Mouse (Mus musculus): ENCODE measurements around the gene Sec11a. TPM values are rescaled to one million over a fixed set of nuclear protein-coding genes. Genes with fewer than 3 reads are reported as not detected.
A peak's percentile ranks its signal among the peaks of the same experiment; 100 is the strongest.

Gene Sec11a
- polyA plus RNA-seq, 1 experiment from 2014 or later, result 152 TPM

DNA sequence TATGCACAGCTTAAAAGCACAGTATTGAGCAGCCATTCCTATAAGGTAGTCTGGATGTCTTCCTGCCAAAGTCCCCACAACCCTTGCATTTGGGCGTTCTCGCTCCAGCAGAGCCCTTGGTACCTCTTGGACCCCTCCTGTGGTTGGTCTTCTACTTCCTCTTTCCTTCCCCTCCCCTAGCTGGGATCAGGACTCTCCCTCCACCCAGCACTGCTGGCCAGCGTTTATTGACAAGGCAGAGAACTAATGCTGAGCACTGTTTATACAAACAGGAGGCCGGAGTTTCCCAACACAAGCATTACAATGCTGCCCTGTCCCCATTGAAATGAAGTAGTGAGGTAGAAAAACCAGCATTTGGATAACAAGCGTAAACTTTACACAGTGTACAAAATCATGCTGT, 74.5 kb downstream of the Sec11a start:
- Histone ChIP-seq H3K36me3 (peaks cover 95% of the 10 kb centered on the region), H3K27me3 (replicated peaks) (0 out of 2 replicates have a peak, but pooled peaks cover 10% of the 10 kb centered on the region), H3K9ac (no peak overlapping the region), H3K4me1 (replicated peaks) (no peaks in the 10 kb centered on the region), H3K9me3 (replicated peaks) (no peaks in the 10 kb centered on the region), H3K27ac (ENCODE audit: poor library complexity, severe bottlenecking) (no peak overlapping the region), H3K4me2 (no peak overlapping the region), H3K4me3 (no peak overlapping the region)
- ATAC-seq (ENCODE audit: insufficient number of reproducible peaks, low FRiP score), result no peak
- 91% methylated on average over 5 of the region's 5 CpGs for WGBS

DNA sequence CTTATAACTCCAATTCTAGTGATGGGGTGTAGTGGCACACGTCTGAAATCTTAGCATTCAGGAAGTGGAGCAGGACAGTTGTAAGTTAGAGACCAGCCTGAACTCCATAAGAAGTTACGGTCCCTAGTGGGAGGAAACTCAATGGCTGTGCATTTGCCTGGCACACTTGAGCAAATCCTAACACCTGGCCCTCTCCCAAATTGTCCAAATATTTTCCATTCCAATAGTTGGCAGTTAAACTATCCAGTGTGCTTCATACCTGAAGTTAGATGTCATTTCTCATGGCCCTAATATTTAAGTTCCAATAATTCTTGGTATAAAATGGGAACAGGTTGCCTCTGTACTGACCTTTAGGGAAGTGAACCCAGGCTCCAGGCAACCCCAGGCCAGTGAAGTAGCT, 78.9 kb downstream of the Sec11a start:
- H3K4me2 ChIP-seq, result no peak overlapping the region

GRCm38 (mm10) chr7:80866514-80867147, 80.9 kb downstream of the Sec11a start:
- Histone ChIP-seq H3K36me3 (peaks cover 79% of the 10 kb centered on the region), H3K9me3 (replicated peaks) (no peaks in the 10 kb centered on the region), H3K27me3 (replicated peaks) (no peaks in the 10 kb centered on the region), H3K4me1 (replicated peaks) (peaks cover 46% of the 10 kb centered on the region), H3K27ac (ENCODE audit: poor library complexity, severe bottlenecking) (no peak overlapping the region; the same call in 1 of the 2 replicates), H3K9ac (no peak overlapping the region), H3K4me3 (no peak overlapping the region), H3K4me2 (no peak overlapping the region)
- WGBS, result 63% methylated on average over 7 of the region's 7 CpGs
- no peak for ATAC-seq (ENCODE audit: insufficient number of reproducible peaks, low FRiP score)

More for the DNA sequence above, 78.9 kb downstream of the Sec11a start:
- 78% methylated on average over 2 of the region's 2 CpGs for WGBS
- H3K27ac ChIP-seq (ENCODE audit: poor library complexity, severe bottlenecking), result no peak overlapping the region
- no peaks in the 10 kb centered on the region for H3K27me3 ChIP-seq (replicated peaks)
- no peak overlapping the region for H3K9ac ChIP-seq
- H3K4me1 ChIP-seq (replicated peaks), result peaks cover 28% of the 10 kb centered on the region
- H3K9me3 ChIP-seq (replicated peaks), result no peaks in the 10 kb centered on the region
- H3K36me3 ChIP-seq, result peaks cover 88% of the 10 kb centered on the region
- H3K4me3 ChIP-seq, result no peak overlapping the region
- no peak for ATAC-seq (ENCODE audit: insufficient number of reproducible peaks, low FRiP score)

DNA sequence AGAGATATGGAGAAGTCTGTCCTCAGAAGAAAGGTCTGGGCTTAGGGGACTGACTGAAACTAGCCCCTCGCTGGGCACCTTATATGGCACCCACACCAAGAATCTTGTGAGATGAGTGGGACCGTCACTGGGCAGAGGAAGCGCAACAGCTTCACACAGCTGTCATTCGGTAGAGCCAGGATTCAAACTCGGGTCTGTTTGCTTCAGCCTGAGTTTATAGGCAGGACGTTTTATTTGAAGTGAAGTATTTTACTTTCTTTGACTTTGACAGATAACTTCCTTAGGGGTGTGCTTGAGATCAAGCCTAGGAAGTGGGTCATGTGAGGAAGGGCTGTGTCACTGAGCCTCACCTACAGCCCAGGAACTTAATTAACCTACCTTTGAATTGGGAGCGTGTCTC, 82.1 kb downstream of the Sec11a start:
- Histone ChIP-seq H3K4me2 (0 out of 2 replicates have a peak overlapping the region, but pooled peaks have one; percentile 30), H3K27ac (ENCODE audit: poor library complexity, severe bottlenecking) (peak overlapping the region; percentile 50), H3K9me3 (replicated peaks) (no peaks in the 10 kb centered on the region), H3K27me3 (replicated peaks) (no peaks in the 10 kb centered on the region), H3K4me3 (no peak overlapping the region), H3K4me1 (replicated peaks) (peaks cover 48% of the 10 kb centered on the region), H3K9ac (no peak overlapping the region), H3K36me3 (peaks cover 69% of the 10 kb centered on the region)
- 84% methylated on average over 7 of the region's 7 CpGs for WGBS
- ATAC-seq (ENCODE audit: insufficient number of reproducible peaks, low FRiP score), result no peak

- Histone ChIP-seq H3K27ac (ENCODE audit: poor library complexity, severe bottlenecking) (peak overlapping the region; percentile 50), H3K4me1 (replicated peaks) (peaks cover 52% of the 10 kb centered on the region), H3K4me3 (no peak overlapping the region), H3K36me3 (peaks cover 62% of the 10 kb centered on the region), H3K27me3 (replicated peaks) (no peaks in the 10 kb centered on the region), H3K4me2 (peak overlapping the region; percentile 30; the same call in 1 of the 2 replicates), H3K9me3 (replicated peaks) (no peaks in the 10 kb centered on the region), H3K9ac (0 out of 2 replicates have a peak overlapping the region, but pooled peaks have one; percentile 4)
- WGBS, result 53% methylated on average over 8 of the region's 8 CpGs
- ATAC-seq (ENCODE audit: insufficient number of reproducible peaks, low FRiP score), result 0 out of 2 replicates have a peak, but pooled peaks have one; percentile 12
These were observed 82.7 kb downstream of the Sec11a start for GRCm38 (mm10) chr7:80864831-80865230.

DNA sequence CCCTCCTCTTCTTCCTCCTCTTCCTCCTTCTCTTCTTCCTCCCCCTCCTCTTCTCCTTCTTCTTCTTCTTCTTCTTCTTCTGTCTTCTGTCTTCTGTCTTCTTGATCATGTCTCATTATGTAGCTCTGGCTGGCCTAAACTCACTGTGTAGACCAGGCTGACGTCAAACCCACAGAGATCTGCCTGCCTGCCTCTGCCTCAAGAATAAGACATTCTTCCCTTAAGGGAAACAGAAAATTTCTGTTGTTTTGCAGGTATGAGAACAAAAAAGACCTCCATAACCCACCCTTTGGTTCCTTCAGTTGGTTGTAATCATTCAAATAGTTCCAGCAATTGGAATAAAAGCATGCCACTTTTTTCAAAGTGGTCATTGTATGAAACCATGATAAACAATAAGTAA, 83.4 kb downstream of the Sec11a start:
- H3K27ac ChIP-seq (ENCODE audit: poor library complexity, severe bottlenecking), result peak overlapping the region; percentile 55; the same call in 1 of the 2 replicates
- no peak for ATAC-seq (ENCODE audit: insufficient number of reproducible peaks, low FRiP score)
- WGBS, result 73% methylated on average over 1 of the region's 1 CpGs
- H3K27me3 ChIP-seq (replicated peaks), result no peaks in the 10 kb centered on the region
- no peaks in the 10 kb centered on the region for H3K9me3 ChIP-seq (replicated peaks)
- H3K4me3 ChIP-seq, result no peak overlapping the region
- peaks cover 52% of the 10 kb centered on the region for H3K4me1 ChIP-seq (replicated peaks)
- no peak overlapping the region for H3K4me2 ChIP-seq
- H3K36me3 ChIP-seq, result peaks cover 55% of the 10 kb centered on the region
- no peak overlapping the region for H3K9ac ChIP-seq

GRCm38 (mm10) chr7:80863520-80863919, 84.1 kb downstream of the Sec11a start:
- Histone ChIP-seq H3K36me3 (peaks cover 49% of the 10 kb centered on the region), H3K27me3 (replicated peaks) (no peaks in the 10 kb centered on the region), H3K4me3 (no peak overlapping the region), H3K4me1 (replicated peaks) (peaks cover 52% of the 10 kb centered on the region), H3K9ac (no peak overlapping the region), H3K27ac (ENCODE audit: poor library complexity, severe bottlenecking) (peak overlapping the region; percentile 55; the same call in 1 of the 2 replicates), H3K4me2 (0 out of 2 replicates have a peak overlapping the region, but pooled peaks have one; percentile 1), H3K9me3 (replicated peaks) (no peaks in the 10 kb centered on the region)
- ATAC-seq (ENCODE audit: insufficient number of reproducible peaks, low FRiP score), result no peak
- WGBS, result 83% methylated on average over 5 of the region's 5 CpGs

DNA sequence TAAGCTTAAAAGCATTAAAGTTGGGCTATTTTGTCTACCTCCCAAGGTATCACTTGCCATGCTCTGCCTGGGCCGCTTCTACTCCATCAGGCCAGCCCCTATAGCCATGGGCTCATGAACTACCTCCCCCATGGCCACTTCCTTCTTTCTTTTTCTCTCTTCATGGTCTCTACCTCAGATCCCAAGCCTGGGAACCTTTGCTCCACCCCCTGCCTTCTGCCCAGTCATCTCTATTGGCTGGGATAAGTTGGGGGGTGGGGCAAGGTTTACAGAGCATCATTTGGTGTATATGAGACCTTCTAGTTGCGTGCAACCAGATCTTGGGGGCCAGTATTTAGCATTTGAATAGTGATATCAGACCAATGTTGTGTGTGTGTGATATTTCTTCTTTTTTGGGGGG, 85.1 kb downstream of the Sec11a start:
- peaks cover 52% of the 10 kb centered on the region for H3K4me1 ChIP-seq (replicated peaks)
- no peak overlapping the region for H3K4me3 ChIP-seq
- H3K9ac ChIP-seq, result no peak overlapping the region
- no peaks in the 10 kb centered on the region for H3K27me3 ChIP-seq (replicated peaks)
- no peak overlapping the region for H3K4me2 ChIP-seq
- ATAC-seq (ENCODE audit: insufficient number of reproducible peaks, low FRiP score), result no peak
- no peak overlapping the region for H3K27ac ChIP-seq (ENCODE audit: poor library complexity, severe bottlenecking)
- peaks cover 39% of the 10 kb centered on the region for H3K36me3 ChIP-seq
- no peaks in the 10 kb centered on the region for H3K9me3 ChIP-seq (replicated peaks)
- 92% methylated on average over 2 of the region's 2 CpGs for WGBS

DNA sequence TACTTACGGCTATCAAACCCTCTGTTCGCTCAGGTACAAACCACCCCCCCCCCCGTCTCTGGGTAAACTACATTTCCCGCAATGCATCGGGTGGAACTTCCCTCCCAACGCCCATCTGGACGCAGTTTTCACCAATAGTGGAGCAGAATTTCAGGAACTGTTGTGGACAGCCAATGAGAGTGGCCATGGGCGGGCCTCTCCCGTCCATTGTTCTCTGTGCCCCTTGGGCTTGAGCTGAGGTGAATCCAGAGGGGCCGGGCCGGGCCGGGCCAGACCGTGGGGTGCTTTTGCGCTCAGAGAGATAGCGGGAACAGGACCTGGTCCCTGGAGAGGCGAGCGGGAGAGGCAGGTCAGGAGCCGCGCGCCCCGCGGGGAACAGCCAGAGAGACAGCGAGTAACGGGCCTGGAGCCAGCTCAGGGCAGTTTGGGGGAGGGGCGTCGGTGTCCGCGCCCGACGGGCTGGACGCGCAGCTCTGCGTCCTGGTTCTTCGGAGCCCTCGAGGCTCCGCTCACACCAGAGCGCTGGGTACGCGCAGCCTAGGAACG, 86.8 kb downstream of the Sec11a start, which contains the start of gene Zscan2:
Gene Zscan2, plus strand, starts transcription at position 192 of the 546 bp plus-strand sequence.
- H3K27ac ChIP-seq (ENCODE audit: poor library complexity, severe bottlenecking), result peak within 1 kb of the TSS; percentile 76
- 0% methylated on average over 39 of the region's 40 CpGs for WGBS
- H3K27me3 ChIP-seq (replicated peaks), result no peaks in the 10 kb centered on the region
- H3K4me2 ChIP-seq, result peak within 1 kb of the TSS; percentile 74
- H3K9me3 ChIP-seq (replicated peaks), result no peaks in the 10 kb centered on the region
- H3K4me1 ChIP-seq (replicated peaks), result peaks cover 42% of the 10 kb centered on the region
- H3K9ac ChIP-seq, result peak within 1 kb of the TSS; percentile 84
- peak; percentile 96 for ATAC-seq (ENCODE audit: insufficient number of reproducible peaks, low FRiP score)
- H3K36me3 ChIP-seq, result peaks cover 25% of the 10 kb centered on the region
- H3K4me3 ChIP-seq, result peak within 1 kb of the TSS; percentile 64

DNA sequence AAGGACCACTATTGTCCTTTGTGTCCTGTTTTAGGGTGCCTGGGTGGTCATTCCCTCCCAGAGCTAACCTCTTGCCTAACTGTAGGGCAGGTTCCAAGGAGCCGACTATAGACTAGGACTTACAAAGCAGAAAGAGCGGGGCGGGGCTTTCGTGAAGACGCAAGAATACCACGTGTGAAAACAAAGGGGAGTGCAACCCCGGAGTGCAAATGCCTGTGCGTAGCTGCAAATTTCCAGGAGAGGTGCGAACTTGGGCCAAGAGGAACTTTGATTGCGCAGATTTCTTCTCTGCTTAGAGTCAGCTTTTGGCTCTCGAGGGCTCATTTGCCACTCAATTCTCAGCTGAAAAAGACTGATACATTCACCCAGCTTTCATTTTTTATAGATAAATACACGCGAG, 87.4 kb downstream of the Sec11a start:
- peak; percentile 70 for ATAC-seq (ENCODE audit: insufficient number of reproducible peaks, low FRiP score)
- H3K4me3 ChIP-seq, result peak overlapping the region; percentile 64
- H3K9me3 ChIP-seq (replicated peaks), result no peaks in the 10 kb centered on the region
- no peaks in the 10 kb centered on the region for H3K27me3 ChIP-seq (replicated peaks)
- peak overlapping the region; percentile 74 for H3K4me2 ChIP-seq
- peak overlapping the region; percentile 59 for H3K9ac ChIP-seq
- H3K27ac ChIP-seq (ENCODE audit: poor library complexity, severe bottlenecking), result no peak overlapping the region
- H3K36me3 ChIP-seq, result peaks cover 19% of the 10 kb centered on the region
- WGBS, result under 1% methylated on average over 13 of the region's 13 CpGs
- peaks cover 38% of the 10 kb centered on the region for H3K4me1 ChIP-seq (replicated peaks)

DNA sequence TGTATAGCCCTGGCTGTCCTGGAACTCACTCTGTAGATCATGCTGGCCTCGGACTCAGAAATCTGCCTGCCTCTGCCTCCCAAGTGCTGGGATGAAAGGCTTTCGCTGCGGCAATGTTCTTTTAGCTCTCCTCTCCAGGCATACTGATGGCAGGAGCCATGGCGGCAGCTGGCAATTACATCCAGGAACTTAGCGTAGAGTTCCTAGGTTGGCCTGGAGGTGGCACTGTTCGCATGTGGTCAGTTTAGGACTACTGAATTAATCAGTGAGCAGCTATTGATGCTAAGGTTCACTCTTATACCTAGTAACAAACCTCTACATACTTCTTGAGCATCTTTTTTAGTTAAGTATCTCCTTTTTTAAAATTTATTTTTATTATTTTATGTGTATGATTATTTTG, 90.4 kb downstream of the Sec11a start:
- 0 out of 2 replicates have a peak, but pooled peaks cover 2% of the 10 kb centered on the region for H3K9me3 ChIP-seq (replicated peaks)
- no peak overlapping the region for H3K27ac ChIP-seq (ENCODE audit: poor library complexity, severe bottlenecking)
- no peaks in the 10 kb centered on the region for H3K36me3 ChIP-seq
- H3K4me1 ChIP-seq (replicated peaks), result peaks cover 11% of the 10 kb centered on the region
- WGBS, result 22% methylated on average over 6 of the region's 6 CpGs
- H3K9ac ChIP-seq, result no peak overlapping the region
- H3K4me3 ChIP-seq, result no peak overlapping the region
- ATAC-seq (ENCODE audit: insufficient number of reproducible peaks, low FRiP score), result no peak
- H3K4me2 ChIP-seq, result no peak overlapping the region
- no peaks in the 10 kb centered on the region for H3K27me3 ChIP-seq (replicated peaks)
